Mouse (Mus musculus) thymus, adult 2 months (tissue): ENCODE measurements around the gene Prex1. TPM values are rescaled to one million over a fixed set of nuclear protein-coding genes. Genes with fewer than 3 reads are reported as not detected.
A peak's percentile ranks its signal among the peaks of the same experiment; 100 is the strongest.

Experiments
- DNase-seq: peaks from one replicate; pipeline ENCODE4 v3.0.0; 2021
- H3K27ac ChIP-seq: fragments of 200-500 bp; 2 replicates; pipeline ENCODE4 v1.5.1; 2012; ENCODE audit warnings: low read length, control low read depth; ENCODE audit not compliant: control insufficient read depth, insufficient read depth
- H3K27me3 ChIP-seq: fragments of 200-500 bp; 2 replicates; pipeline ENCODE4 v1.6.1; 2012; ENCODE audit warnings: mild to moderate bottlenecking, low read length, moderate library complexity, mixed read lengths; ENCODE audit not compliant: control insufficient read depth, insufficient read depth
- H3K36me3 ChIP-seq: fragments of 200-500 bp; 2 replicates; pipeline ENCODE4 v1.6.1; 2012; ENCODE audit warnings: mild to moderate bottlenecking, low read length, moderate library complexity; ENCODE audit not compliant: control insufficient read depth, insufficient read depth
- H3K4me1 ChIP-seq: fragments of 200-500 bp; replicated peaks from 2 replicates; pipeline ENCODE4 v1.6.1; 2012; ENCODE audit warnings: low read length; ENCODE audit not compliant: control insufficient read depth, insufficient read depth
- H3K4me3 ChIP-seq: fragments of 200-500 bp; 2 replicates; pipeline ENCODE4 v1.5.1; 2012; ENCODE audit warnings: mild to moderate bottlenecking, low read length, control low read depth, moderate library complexity; ENCODE audit not compliant: control insufficient read depth, insufficient read depth
- CTCF ChIP-seq: fragments of 200-500 bp; IDR thresholded peaks from 2 replicates; pipeline ENCODE4 v1.5.1; 2012; ENCODE audit warnings: mild to moderate bottlenecking, control low read depth, low read length, moderate library complexity, borderline replicate concordance; ENCODE audit not compliant: control insufficient read depth, poor library complexity, insufficient read depth; ENCODE audit errors: extremely low read depth
- POLR2A ChIP-seq: fragments of 200-500 bp; IDR thresholded peaks from 2 replicates; pipeline ENCODE4 v1.6.1; 2012; ENCODE audit warnings: mild to moderate bottlenecking, low read length, control low read depth, moderate library complexity; ENCODE audit not compliant: control insufficient read depth, poor library complexity, insufficient read depth; ENCODE audit errors: extremely low read depth
- WGBS: fragments of 180-500 bp; shearing (Covaris S2); methylation state at CpG from one replicate; pipeline ENCODE4 v1.1.7; 2018; 5-methylcytosine and 5-hydroxymethylcytosine counted together
- polyA plus RNA-seq: library from polyadenylated mRNA; depleted of rRNA; stranded (reverse); fragments of >200 nt; gene quantifications from 2 replicates; pipeline ENCODE4 v1.2.3, GENCODE M21; 2012

The Prex1 gene
- polyA plus RNA-seq, 1 experiment: 264 TPM

DNA sequence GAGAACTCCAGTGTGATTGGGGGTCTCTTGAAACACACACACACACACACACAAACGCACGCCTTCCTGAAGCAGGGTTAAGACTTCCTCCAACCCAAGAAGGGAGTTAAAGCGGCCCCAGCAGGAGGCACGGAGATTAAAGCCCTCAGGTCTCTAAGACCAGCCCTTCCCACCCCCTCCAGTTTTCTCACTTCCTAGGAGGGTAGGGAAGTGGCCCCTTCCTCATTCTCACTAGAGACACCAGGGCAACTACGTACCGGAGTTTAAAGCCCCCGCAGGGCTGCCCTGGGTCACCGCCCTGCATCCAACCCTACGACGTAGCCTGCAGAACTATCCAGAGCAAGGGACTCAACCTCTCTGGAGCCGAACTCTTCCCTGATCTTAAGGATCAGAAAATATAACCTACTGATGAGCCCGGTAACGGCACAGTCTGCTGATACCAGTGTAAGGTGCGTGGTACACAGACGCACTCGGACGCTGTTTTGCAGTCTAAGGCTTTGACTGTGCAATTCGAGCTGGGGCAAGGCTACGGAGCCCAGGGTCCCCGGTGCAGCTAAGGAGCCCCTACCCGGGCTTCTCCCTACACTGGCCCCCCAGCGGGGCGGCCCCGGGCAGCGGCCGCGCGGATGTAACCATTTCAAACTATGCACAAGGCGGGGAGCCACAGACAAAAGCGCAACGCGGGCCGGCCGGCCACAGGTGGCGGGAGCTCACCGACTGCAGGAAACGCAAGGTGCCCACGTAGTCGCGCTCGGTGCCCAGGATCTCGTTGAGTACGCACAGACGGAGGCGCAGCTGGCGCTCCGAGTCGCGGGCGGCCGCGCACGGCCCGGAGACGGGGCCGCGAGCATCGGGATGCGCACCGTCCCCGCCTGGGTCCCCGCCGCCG lies 587 bp downstream of the Prex1 start:
- Histone ChIP-seq H3K4me1 (peaks cover 44% of the 10 kb centered on the region), H3K27ac (peak overlapping the region; percentile 87), H3K4me3 (peak overlapping the region; percentile 78), H3K27me3 (no peaks in the 10 kb centered on the region), H3K36me3 (no peaks in the 10 kb centered on the region)
- under 1% methylated on average over 61 of the region's 64 CpGs for WGBS
- TF ChIP-seq CTCF: 0 out of 2 replicates have a peak, but pooled peaks have one; percentile 53
- 0 out of 2 replicates have a peak, but pooled peaks have one; percentile 21 for TF ChIP-seq POLR2A
- peak; percentile 70 for DNase-seq

DNA sequence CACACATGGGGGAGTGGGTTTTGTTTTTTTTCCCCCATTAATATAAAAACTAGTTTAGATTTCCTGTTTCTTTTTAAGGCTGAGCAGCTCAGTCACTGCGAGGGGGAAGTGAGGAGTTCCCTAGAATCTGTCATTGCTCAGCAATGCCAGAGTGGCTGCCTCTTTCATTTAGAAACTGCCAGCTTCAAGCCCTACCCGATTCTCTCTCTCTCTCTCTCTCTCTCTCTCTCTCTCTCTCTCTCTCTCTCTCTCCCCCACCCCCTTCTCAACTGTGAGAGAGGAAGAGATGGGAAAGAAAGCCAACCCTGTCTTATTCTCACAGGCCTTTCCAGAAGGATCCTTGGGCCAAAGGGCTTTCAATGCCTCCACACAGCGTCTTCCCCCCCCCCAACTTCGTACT lies 1.3 kb downstream of the Prex1 start:
- WGBS: 0% methylated on average over 4 of the region's 4 CpGs
- Histone ChIP-seq H3K27me3 (no peaks in the 10 kb centered on the region), H3K4me3 (peak overlapping the region; percentile 78), H3K36me3 (no peaks in the 10 kb centered on the region), H3K27ac (peak overlapping the region; percentile 87; the same call in 1 of the 2 replicates), H3K4me1 (peaks cover 46% of the 10 kb centered on the region)
- DNase-seq: no peak
- TF ChIP-seq POLR2A: no peak
- no peak for TF ChIP-seq CTCF

DNA sequence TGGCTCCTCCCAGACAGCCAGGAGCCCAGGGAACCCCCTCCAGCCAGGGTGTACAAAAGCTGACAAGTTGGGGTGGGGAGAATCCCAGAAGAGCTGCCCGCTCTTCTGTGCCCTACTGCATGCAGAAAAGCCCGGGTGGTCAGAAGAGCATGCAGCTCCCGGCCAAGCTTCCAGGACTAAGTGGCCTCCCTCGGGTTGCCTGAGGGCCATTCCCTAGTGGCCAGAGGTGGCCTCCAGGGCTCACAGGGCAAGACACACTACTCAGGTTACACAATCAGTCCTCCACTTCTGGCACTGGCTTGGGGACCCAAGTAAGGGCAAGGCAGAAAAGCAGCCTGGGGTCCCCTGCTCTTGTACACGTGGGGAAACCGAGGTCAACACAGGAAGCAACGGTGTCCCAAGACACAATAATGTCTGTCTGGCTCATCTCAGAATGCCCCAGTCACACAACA lies 1.9 kb downstream of the Prex1 start:
- DNase-seq: no peak
- no peaks in the 10 kb centered on the region for H3K36me3 ChIP-seq

DNA sequence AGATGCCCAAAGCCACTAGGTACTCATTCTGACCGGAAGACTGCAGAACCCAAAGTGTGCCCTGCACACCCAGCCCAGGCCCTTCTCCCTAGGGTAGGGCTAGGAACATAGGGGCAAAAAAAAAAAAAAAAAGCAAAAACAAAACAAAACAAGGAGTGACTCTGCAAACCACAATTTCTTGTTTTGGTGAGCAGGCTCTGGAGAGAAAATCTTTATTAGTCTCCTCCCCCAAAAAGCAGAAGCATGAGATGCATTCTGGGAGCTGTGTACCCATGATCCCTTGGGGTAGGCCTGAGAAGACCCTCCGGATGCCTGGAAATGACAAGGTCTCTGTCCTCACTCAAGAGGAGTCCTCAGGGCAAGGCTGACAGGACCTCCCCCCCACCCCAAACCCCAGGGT lies 3.7 kb downstream of the Prex1 start:
- DNase-seq: no peak
- Histone ChIP-seq H3K4me1 (peaks cover 46% of the 10 kb centered on the region), H3K27me3 (no peaks in the 10 kb centered on the region), H3K4me3 (no peak overlapping the region), H3K27ac (no peak overlapping the region), H3K36me3 (0 out of 2 replicates have a peak, but pooled peaks cover 7% of the 10 kb centered on the region)
- 56% methylated on average over 2 of the region's 2 CpGs for WGBS
- TF ChIP-seq POLR2A: no peak
- TF ChIP-seq CTCF: no peak

More for the DNA sequence above, 1.9 kb downstream of the Prex1 start:
- TF ChIP-seq POLR2A: no peak
- TF ChIP-seq CTCF: no peak
- Histone ChIP-seq H3K27ac (peak overlapping the region; percentile 55; the same call in 1 of the 2 replicates), H3K4me3 (peak overlapping the region; percentile 78), H3K4me1 (peaks cover 46% of the 10 kb centered on the region), H3K27me3 (no peaks in the 10 kb centered on the region)
- WGBS: 27% methylated on average over 7 of the region's 7 CpGs

DNA sequence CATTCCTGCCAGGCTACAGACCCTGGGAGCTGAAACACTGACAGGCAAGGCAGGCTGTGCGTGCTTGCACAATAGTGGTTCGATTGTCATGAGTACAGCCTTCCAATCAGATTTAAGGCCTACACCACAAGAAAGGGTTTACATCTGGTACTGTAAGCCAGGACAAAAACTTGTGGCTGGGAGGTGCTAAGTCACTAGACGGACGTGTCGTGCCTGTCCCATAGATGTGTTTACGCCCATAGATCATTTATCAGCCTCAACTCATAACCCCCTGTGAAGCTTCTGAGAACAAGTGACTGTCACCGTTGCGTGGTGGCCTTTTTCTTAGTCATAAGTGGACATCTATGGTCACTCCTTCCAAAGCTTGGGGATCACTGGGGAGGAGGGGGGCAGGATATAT lies 5.3 kb downstream of the Prex1 start:
- WGBS: 40% methylated on average over 8 of the region's 8 CpGs
- peaks cover 7% of the 10 kb centered on the region; the same call in 1 of the 2 replicates for H3K36me3 ChIP-seq
- no peak overlapping the region for H3K4me3 ChIP-seq
- peaks cover 45% of the 10 kb centered on the region for H3K4me1 ChIP-seq
- no peaks in the 10 kb centered on the region for H3K27me3 ChIP-seq
- TF ChIP-seq CTCF (no peak), POLR2A (no peak)
- H3K27ac ChIP-seq: no peak overlapping the region
- no peak for DNase-seq

DNA sequence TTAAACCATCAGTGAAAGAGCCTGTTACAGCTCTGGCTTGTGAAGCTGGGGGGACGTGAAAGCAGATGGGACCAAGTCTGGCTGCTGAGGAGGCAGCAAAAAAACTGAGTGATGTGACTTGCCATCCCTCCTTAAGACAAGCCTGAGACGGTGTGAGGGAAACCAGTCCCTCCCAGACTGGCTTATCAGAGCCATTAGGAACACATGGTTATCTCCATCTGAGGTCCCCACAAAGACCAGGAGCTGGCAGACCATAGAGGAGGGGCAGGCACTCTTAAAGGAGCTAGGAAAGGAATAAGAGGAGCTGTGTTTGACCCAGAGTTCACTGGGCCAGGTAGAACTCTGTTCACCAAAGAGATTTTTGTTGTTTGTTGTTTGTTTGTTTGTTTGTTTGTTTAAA lies 7.1 kb downstream of the Prex1 start:
- peaks cover 7% of the 10 kb centered on the region; the same call in 1 of the 2 replicates for H3K36me3 ChIP-seq
- H3K27ac ChIP-seq: no peak overlapping the region
- 97% methylated on average over 2 of the region's 2 CpGs for WGBS
- H3K4me3 ChIP-seq: no peak overlapping the region
- peaks cover 51% of the 10 kb centered on the region for H3K4me1 ChIP-seq
- TF ChIP-seq POLR2A: no peak
- no peak for TF ChIP-seq CTCF
- no peak for DNase-seq
- no peaks in the 10 kb centered on the region for H3K27me3 ChIP-seq

DNA sequence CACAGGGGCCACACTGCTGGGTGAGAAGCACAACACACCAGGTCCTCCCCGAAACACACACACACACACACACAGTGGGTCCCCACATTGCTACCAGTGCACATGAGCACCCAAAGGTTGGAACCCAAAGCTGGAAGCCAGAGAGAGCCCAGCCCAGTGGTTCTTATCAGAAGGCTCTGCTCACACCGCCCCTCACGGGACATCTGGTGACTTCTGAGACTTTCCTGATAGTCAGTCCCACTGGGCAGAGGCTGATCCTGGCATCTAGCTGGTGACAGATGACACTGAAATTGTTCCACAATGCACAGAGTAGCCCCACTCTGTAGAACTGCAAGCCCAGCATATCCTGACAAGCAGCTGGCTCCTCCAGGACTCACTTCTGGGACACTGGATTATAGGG lies 10.1 kb downstream of the Prex1 start:
- Histone ChIP-seq H3K4me3 (no peak overlapping the region), H3K36me3 (peaks cover 7% of the 10 kb centered on the region; the same call in 1 of the 2 replicates), H3K27me3 (no peaks in the 10 kb centered on the region), H3K27ac (no peak overlapping the region), H3K4me1 (peaks cover 52% of the 10 kb centered on the region)
- WGBS: 97% methylated on average over 3 of the region's 3 CpGs
- no peak for DNase-seq
- no peak for TF ChIP-seq CTCF
